Mouse (Mus musculus) frontal cortex, postnatal 10 days (tissue): ENCODE results near the gene Fxyd6.
A peak's percentile ranks its signal among the peaks of the same experiment; 100 is the strongest.

Experiments
- DNase-seq, 2 experiments: peaks; one replicate each; pipeline ENCODE4 v3.0.0; 2022; ENCODE audit warnings: low spot score in 2 of 2, mixed read lengths in 1 of 2

Fxyd6 gene

GRCm38 (mm10) chr9:45376427-45376826 lies 6.4 kb downstream of the Fxyd6 start:
- no peak for DNase-seq

GRCm38 (mm10) chr9:45376883-45377282 lies 6.9 kb downstream of the Fxyd6 start:
- no peak for DNase-seq

- no peak for DNase-seq
Observed at GRCm38 (mm10) chr9:45380411-45381251, 10.6 kb downstream of the Fxyd6 start.

- DNase-seq: peak; percentile 29 to 39
Observed at GRCm38 (mm10) chr9:45382336-45382735, 12.4 kb downstream of the Fxyd6 start.

GRCm38 (mm10) chr9:45382834-45383233 lies 12.8 kb downstream of the Fxyd6 start:
- no peak for DNase-seq

GRCm38 (mm10) chr9:45383883-45384282 lies 13.9 kb downstream of the Fxyd6 start:
- DNase-seq: no peak

- DNase-seq: no peak
Observed at GRCm38 (mm10) chr9:45386698-45387097, 16.7 kb downstream of the Fxyd6 start.

- DNase-seq: peak in 1 of 2 experiments; percentile 79
Observed at GRCm38 (mm10) chr9:45388385-45388994, 18.5 kb downstream of the Fxyd6 start.

- no peak for DNase-seq
Observed at GRCm38 (mm10) chr9:45389596-45389995, 19.6 kb downstream of the Fxyd6 start.

- no peak for DNase-seq
Observed at GRCm38 (mm10) chr9:45391299-45391698, 21.3 kb downstream of the Fxyd6 start.

GRCm38 (mm10) chr9:45395218-45395617 lies 25.2 kb downstream of the Fxyd6 start:
- no peak for DNase-seq

- DNase-seq: no peak
Observed at GRCm38 (mm10) chr9:45395796-45396195, 25.8 kb downstream of the Fxyd6 start.

GRCm38 (mm10) chr9:45398336-45398735 lies 28.4 kb downstream of the Fxyd6 start:
- no peak for DNase-seq

GRCm38 (mm10) chr9:45399434-45399833 lies 29.4 kb downstream of the Fxyd6 start, which contains the start of gene Fxyd2:
TSS of gene Fxyd2 (plus strand) at chr9:45399669.
- DNase-seq: no peak

- no peak for DNase-seq
Observed at GRCm38 (mm10) chr9:45401851-45402250, 31.9 kb downstream of the Fxyd6 start.

- DNase-seq: no peak
Observed at GRCm38 (mm10) chr9:45402957-45403356, 33.0 kb downstream of the Fxyd6 start.

- DNase-seq: no peak
Observed at GRCm38 (mm10) chr9:45405694-45406093, 35.7 kb downstream of the Fxyd6 start.

GRCm38 (mm10) chr9:45406808-45407207 lies 36.8 kb downstream of the Fxyd6 start:
- DNase-seq: no peak

- DNase-seq: peak; percentile 68 to 75
Observed at GRCm38 (mm10) chr9:45407706-45408675, 38.0 kb downstream of the Fxyd6 start.

GRCm38 (mm10) chr9:45410193-45410592 lies 40.2 kb downstream of the Fxyd6 start:
- no peak for DNase-seq

- no peak for DNase-seq
Observed at GRCm38 (mm10) chr9:45410614-45411013, 40.6 kb downstream of the Fxyd6 start.

- DNase-seq: no peak
Observed at GRCm38 (mm10) chr9:45411111-45411510, 41.1 kb downstream of the Fxyd6 start.
